Mouse (Mus musculus) heart, embryonic 13.5 days (tissue): ENCODE results near the gene Dhx37. TPM values are rescaled to one million over a fixed set of nuclear protein-coding genes. Genes with fewer than 3 reads are reported as not detected.

ENCODE experiments used
- ATAC-seq: fragments of 200-750 bp; cut with Nextera tagmentation; 2 replicates; pipeline ENCODE4 v1.8.0; 2017; ENCODE audit warnings: moderate TSS enrichment; ENCODE audit not compliant: insufficient number of reproducible peaks, low FRiP score, low TSS enrichment; ENCODE audit errors: extremely low read depth
- H3K27ac ChIP-seq: fragments of 300-500 bp; sonication (generic); replicated peaks from 2 replicates; pipeline ENCODE4 v1.5.1; 2015; ENCODE audit warnings: moderate library complexity, mild to moderate bottlenecking, inconsistent platforms
- H3K27me3 ChIP-seq: fragments of 300-500 bp; sonication (generic); replicated peaks from 2 replicates; pipeline ENCODE4 v1.6.1; 2015; ENCODE audit warnings: mild to moderate bottlenecking, inconsistent platforms
- H3K36me3 ChIP-seq: fragments of 300-500 bp; sonication (generic); 2 replicates; pipeline ENCODE4 v1.6.1; 2015; ENCODE audit warnings: mild to moderate bottlenecking, inconsistent platforms
- H3K4me1 ChIP-seq: fragments of 300-500 bp; sonication (generic); 2 replicates; pipeline ENCODE4 v1.6.1; 2015; ENCODE audit warnings: inconsistent platforms
- H3K4me2 ChIP-seq: fragments of 300-500 bp; sonication (generic); 2 replicates; pipeline ENCODE4 v1.6.1; 2015; ENCODE audit warnings: inconsistent platforms, mild to moderate bottlenecking, moderate library complexity
- H3K4me3 ChIP-seq: fragments of 300-500 bp; sonication (generic); 2 replicates; pipeline ENCODE4 v1.5.1; 2015; ENCODE audit warnings: moderate library complexity, mild to moderate bottlenecking, inconsistent platforms
- H3K9ac ChIP-seq: fragments of 300-500 bp; sonication (generic); 2 replicates; pipeline ENCODE4 v1.6.1; 2015; ENCODE audit warnings: inconsistent platforms, mild to moderate bottlenecking, moderate library complexity
- H3K9me3 ChIP-seq: fragments of 300-500 bp; sonication (generic); 2 replicates; pipeline ENCODE4 v1.6.1; 2016; ENCODE audit warnings: inconsistent platforms
- WGBS: fragments of 180-500 bp; shearing (Covaris S2); methylation state at CpG from one replicate; pipeline ENCODE4 v1.1.7; 2015; ENCODE audit warnings: mixed read lengths; 5-methylcytosine and 5-hydroxymethylcytosine counted together
- polyA plus RNA-seq: library from polyadenylated mRNA; unstranded; fragments of >200 nt; fragmentation: Nextera tagmentation; extraction: Ambion mirVana; gene quantifications from 2 replicates; pipeline ENCODE4 v1.2.1, GENCODE M21; 2015

Dhx37 gene
- polyA plus RNA-seq, 1 experiment from 2014 or later, result 9.8 TPM

DNA sequence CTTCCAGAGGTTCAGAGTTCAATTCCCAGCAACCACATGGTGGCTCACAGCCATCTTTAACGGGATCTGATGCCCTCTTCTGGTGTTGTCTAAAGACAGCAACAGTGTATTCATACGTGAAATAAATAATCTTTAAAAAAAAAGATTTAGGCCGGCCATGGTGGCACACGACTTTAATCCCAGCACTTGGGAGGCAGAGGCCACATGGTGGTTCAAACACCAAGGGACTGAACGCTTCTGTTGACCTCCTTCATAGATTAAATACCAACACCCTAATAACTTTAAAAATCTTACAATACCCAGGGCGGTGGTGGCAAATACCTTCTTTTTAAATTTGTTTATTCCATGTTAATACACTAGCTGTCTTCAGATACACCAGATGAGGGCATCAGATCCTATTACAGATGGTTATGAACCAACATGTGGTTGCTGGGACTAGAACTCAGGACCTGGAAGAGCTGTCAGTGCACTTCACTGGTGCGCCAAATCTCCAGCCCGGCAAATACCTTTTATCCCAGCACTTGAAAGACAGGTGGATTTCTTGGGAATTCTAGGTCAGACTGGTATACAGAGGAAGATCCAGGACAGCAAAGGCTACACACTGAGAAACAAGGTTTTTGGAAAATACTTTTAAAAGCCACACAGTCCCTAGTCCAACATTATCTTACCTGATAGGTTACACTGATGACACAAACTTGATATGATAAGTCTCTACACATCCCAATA lies 48.5 kb downstream of the Dhx37 start:
- Histone ChIP-seq H3K9ac (peak overlapping the region; percentile 56), H3K27me3 (no peaks in the 10 kb centered on the region), H3K27ac (no peak overlapping the region), H3K36me3 (peaks cover 41% of the 10 kb centered on the region), H3K4me3 (peak overlapping the region; percentile 19), H3K4me1 (peaks cover 28% of the 10 kb centered on the region), H3K9me3 (no peaks in the 10 kb centered on the region), H3K4me2 (peak overlapping the region; percentile 51)
- no peak for ATAC-seq
- 72% methylated on average over 8 of the region's 8 CpGs for WGBS

GRCm38 (mm10) chr5:125384512-125385214 lies 49.3 kb downstream of the Dhx37 start:
- no peak overlapping the region for H3K27ac ChIP-seq
- H3K9ac ChIP-seq, result no peak overlapping the region
- H3K4me2 ChIP-seq, result peak overlapping the region; percentile 51; the same call in 1 of the 2 replicates
- ATAC-seq, result no peak
- peaks cover 25% of the 10 kb centered on the region for H3K4me1 ChIP-seq
- WGBS, result 79% methylated on average over 2 of the region's 2 CpGs
- peak overlapping the region; percentile 14; the same call in 1 of the 2 replicates for H3K4me3 ChIP-seq
- H3K27me3 ChIP-seq, result no peaks in the 10 kb centered on the region
- H3K36me3 ChIP-seq, result peaks cover 41% of the 10 kb centered on the region
- H3K9me3 ChIP-seq, result no peaks in the 10 kb centered on the region

- no peak overlapping the region; the same call in 1 of the 2 replicates for H3K27ac ChIP-seq
- WGBS, result 64% methylated on average over 3 of the region's 3 CpGs
Measured at GRCm38 (mm10) chr5:125383637-125384420, 50.1 kb downstream of the Dhx37 start.

DNA sequence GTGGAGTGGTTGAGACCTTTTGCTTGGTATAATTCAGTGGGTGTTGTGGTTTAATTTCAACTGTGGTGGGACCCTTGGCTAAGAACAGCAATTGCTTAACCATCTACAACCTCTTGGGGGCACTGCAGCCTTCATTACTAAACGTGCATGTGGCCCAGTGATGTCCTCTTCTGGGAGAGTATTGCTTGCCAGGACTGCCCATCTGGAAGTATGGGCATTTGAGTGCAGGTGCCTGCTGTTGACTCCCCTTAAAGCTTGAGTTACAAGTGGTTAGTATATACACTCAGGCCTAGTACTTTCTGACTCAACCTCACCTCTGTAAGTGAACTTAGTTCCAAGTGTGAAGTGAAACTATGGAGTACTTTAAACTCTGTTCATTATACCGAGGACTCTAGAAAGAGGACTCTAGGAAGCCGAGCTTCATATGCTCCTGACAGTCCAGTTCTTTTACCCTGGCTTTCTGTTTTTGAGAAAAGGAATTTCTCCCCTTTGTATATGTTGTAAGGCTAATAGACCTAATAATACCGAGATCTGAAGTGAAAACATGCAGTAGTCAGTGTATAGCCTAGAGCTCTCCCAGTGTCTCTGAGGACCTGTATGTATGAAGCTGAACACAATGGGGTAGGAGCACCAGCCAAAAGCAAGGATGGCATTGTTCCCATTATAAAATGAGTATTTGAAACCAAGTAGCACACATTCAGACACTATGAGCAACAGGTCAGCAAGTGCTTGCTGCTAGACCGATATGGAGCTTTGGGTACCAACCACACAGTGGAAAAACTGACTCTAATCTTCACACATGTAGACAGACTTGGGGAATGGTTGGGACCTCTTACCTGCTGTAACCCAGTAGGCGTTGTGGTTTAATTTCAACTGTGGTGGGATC lies 51.0 kb downstream of the Dhx37 start:
- Histone ChIP-seq H3K4me1 (peaks cover 19% of the 10 kb centered on the region), H3K27me3 (no peaks in the 10 kb centered on the region), H3K9ac (no peak overlapping the region), H3K9me3 (no peaks in the 10 kb centered on the region), H3K36me3 (peaks cover 33% of the 10 kb centered on the region), H3K4me2 (no peak overlapping the region), H3K27ac (no peak overlapping the region), H3K4me3 (no peak overlapping the region)
- 46% methylated on average over 6 of the region's 6 CpGs for WGBS
- ATAC-seq, result no peak

More at GRCm38 (mm10) chr5:125383637-125384420, 50.1 kb downstream of the Dhx37 start:
- ATAC-seq, result no peak
- Histone ChIP-seq H3K9ac (no peak overlapping the region), H3K4me3 (peak overlapping the region; percentile 6), H3K27me3 (no peaks in the 10 kb centered on the region), H3K36me3 (peaks cover 41% of the 10 kb centered on the region), H3K9me3 (no peaks in the 10 kb centered on the region), H3K4me2 (0 out of 2 replicates have a peak overlapping the region, but pooled peaks have one; percentile 3), H3K4me1 (peaks cover 25% of the 10 kb centered on the region)

GRCm38 (mm10) chr5:125381954-125382672 lies 51.8 kb downstream of the Dhx37 start:
- no peak overlapping the region for H3K9ac ChIP-seq
- no peaks in the 10 kb centered on the region for H3K9me3 ChIP-seq
- 70% methylated on average over 5 of the region's 5 CpGs for WGBS
- H3K27ac ChIP-seq, result no peak overlapping the region
- peaks cover 19% of the 10 kb centered on the region for H3K4me1 ChIP-seq
- H3K4me2 ChIP-seq, result no peak overlapping the region
- H3K4me3 ChIP-seq, result no peak overlapping the region
- no peak for ATAC-seq
- H3K27me3 ChIP-seq, result no peaks in the 10 kb centered on the region
- peaks cover 31% of the 10 kb centered on the region for H3K36me3 ChIP-seq

GRCm38 (mm10) chr5:125378919-125379318 lies 55.0 kb downstream of the Dhx37 start:
- 81% methylated on average over 5 of the region's 5 CpGs for WGBS
- no peak for ATAC-seq
- no peaks in the 10 kb centered on the region for H3K27me3 ChIP-seq

GRCm38 (mm10) chr5:125377214-125377613 lies 56.7 kb downstream of the Dhx37 start:
- H3K27ac ChIP-seq, result no peak overlapping the region
- H3K4me1 ChIP-seq, result no peaks in the 10 kb centered on the region
- H3K9me3 ChIP-seq, result no peaks in the 10 kb centered on the region
- H3K4me3 ChIP-seq, result no peak overlapping the region
- no peak overlapping the region for H3K9ac ChIP-seq
- ATAC-seq, result no peak
- H3K27me3 ChIP-seq, result no peaks in the 10 kb centered on the region
- WGBS, result 60% methylated on average over 7 of the region's 7 CpGs
- no peaks in the 10 kb centered on the region for H3K36me3 ChIP-seq
- no peak overlapping the region for H3K4me2 ChIP-seq

More at GRCm38 (mm10) chr5:125378919-125379318, 55.0 kb downstream of the Dhx37 start:
- no peak overlapping the region for H3K27ac ChIP-seq
- H3K9me3 ChIP-seq, result no peaks in the 10 kb centered on the region
- peaks cover 8% of the 10 kb centered on the region for H3K36me3 ChIP-seq
- no peak overlapping the region for H3K9ac ChIP-seq
- H3K4me3 ChIP-seq, result no peak overlapping the region
- no peak overlapping the region for H3K4me2 ChIP-seq
- H3K4me1 ChIP-seq, result no peaks in the 10 kb centered on the region; the same call in 1 of the 2 replicates

GRCm38 (mm10) chr5:125375871-125376270 lies 58.0 kb downstream of the Dhx37 start:
- Histone ChIP-seq H3K27ac (no peak overlapping the region), H3K9me3 (no peaks in the 10 kb centered on the region), H3K4me2 (no peak overlapping the region), H3K9ac (no peak overlapping the region), H3K36me3 (no peaks in the 10 kb centered on the region), H3K4me1 (no peaks in the 10 kb centered on the region), H3K4me3 (no peak overlapping the region), H3K27me3 (no peaks in the 10 kb centered on the region)
- 77% methylated on average over 2 of the region's 2 CpGs for WGBS
- ATAC-seq, result no peak

DNA sequence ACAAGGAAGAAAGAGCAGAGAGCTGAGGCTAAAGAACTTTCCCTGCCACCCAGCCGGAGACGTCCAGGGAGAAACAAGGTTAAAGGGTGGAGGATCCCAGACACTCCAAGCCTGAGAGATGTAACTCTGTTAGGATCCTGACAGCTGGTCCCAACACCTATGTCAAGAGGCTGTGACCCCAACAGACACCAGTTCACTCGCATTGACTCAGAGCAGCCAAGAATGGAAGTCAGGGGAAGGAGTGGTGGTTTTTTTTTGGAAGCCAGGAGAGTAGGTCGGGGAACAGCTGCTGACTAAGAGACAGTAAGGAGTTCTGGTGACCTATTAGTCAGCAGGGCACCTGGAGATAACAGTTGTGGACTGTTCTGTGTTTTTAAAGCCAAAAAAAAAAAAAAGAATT lies 61.9 kb downstream of the Dhx37 start:
- no peak for ATAC-seq
- Histone ChIP-seq H3K27me3 (no peaks in the 10 kb centered on the region), H3K9ac (no peak overlapping the region), H3K4me3 (no peak overlapping the region), H3K9me3 (no peaks in the 10 kb centered on the region), H3K4me1 (0 out of 2 replicates have a peak, but pooled peaks cover 3% of the 10 kb centered on the region), H3K4me2 (no peak overlapping the region), H3K36me3 (no peaks in the 10 kb centered on the region), H3K27ac (no peak overlapping the region)
- WGBS, result 50% methylated on average over 4 of the region's 4 CpGs
